Mouse (Mus musculus) embryonic fibroblast, embryonic 13.5 days (primary cell): ENCODE measurements at regions not wholly inside any gene's neighbourhood (a gene's known extent, or its start where the extent isn't known, plus 50 kb on each side); places are given as distances from the start of the nearest gene placed in this dataset.

Experiments
- CTCF ChIP-seq: IDR thresholded peaks from 2 replicates; pipeline ENCODE4 v1.5.1; 2011; ENCODE audit warnings: mild to moderate bottlenecking, control low read depth, low read length, moderate library complexity, borderline replicate concordance; ENCODE audit not compliant: insufficient read depth
- POLR2A ChIP-seq: IDR thresholded peaks from 2 replicates; pipeline ENCODE4 v1.6.1; 2011; ENCODE audit warnings: low read depth, mild to moderate bottlenecking, control low read depth, low read length, moderate library complexity

DNA sequence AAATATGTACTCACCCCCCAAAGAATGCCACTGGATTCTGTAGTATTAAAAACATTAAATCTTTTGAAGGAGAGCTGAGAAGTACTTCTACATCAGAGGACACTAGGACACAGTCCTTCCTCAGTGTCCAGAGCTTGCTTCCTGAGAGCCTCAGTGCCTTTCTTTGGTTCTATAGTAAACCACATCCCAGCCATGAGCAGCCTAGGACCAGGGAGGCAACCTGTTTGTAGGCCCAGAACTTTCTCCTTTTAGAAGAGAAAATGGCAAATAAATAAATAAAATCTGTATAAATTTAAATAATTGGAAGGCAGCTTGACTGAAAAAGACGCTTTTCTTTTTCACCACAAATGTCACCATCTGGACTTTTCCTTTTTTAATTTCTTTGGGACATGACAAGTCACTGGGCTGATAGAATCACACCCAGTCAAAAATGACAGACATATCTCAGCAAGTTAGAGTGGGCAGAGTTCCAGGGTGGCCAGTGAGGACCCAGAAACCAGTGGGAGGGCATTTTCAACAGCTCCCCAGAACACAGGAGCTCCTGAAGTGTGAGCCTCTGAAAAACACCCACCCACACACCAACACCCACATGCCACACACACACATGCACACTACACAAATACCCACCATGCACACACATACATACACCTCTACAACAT lies 296.2 kb upstream of the Smarca2 start:
- no peak for TF ChIP-seq POLR2A
- no peak for TF ChIP-seq CTCF
